Mouse (Mus musculus) heart, adult 2 months (tissue): ENCODE results near the gene Ddx18. TPM values are rescaled to one million over a fixed set of nuclear protein-coding genes. Genes with fewer than 3 reads are reported as not detected.

Experiments
- DNase-seq, 2 experiments: peaks; one replicate each; pipeline ENCODE4 v3.0.0; 2021
- H3K27ac ChIP-seq: fragments of 200-600 bp; 2 replicates; pipeline ENCODE4 v1.8.1; 2022
- H3K27me3 ChIP-seq: fragments of 200-500 bp; 2 replicates; pipeline ENCODE4 v1.6.1; 2012; ENCODE audit warnings: mild to moderate bottlenecking, low read length, inconsistent platforms, mixed read lengths; ENCODE audit not compliant: control insufficient read depth, insufficient read depth
- H3K36me3 ChIP-seq: fragments of 200-500 bp; 2 replicates; pipeline ENCODE4 v1.6.1; 2012; ENCODE audit warnings: low read length, inconsistent platforms; ENCODE audit not compliant: control insufficient read depth, insufficient read depth
- H3K4me1 ChIP-seq: fragments of 200-500 bp; 2 replicates; pipeline ENCODE4 v1.6.1; 2011; ENCODE audit warnings: low read length; ENCODE audit not compliant: control insufficient read depth, insufficient read depth
- H3K4me3 ChIP-seq: fragments of 200-600 bp; 2 replicates; pipeline ENCODE4 v1.8.1; 2022
- H3K79me2 ChIP-seq: fragments of 200-500 bp; replicated peaks from 2 replicates; pipeline ENCODE4 v1.6.1; 2012; ENCODE audit warnings: mild to moderate bottlenecking, inconsistent platforms, low read length, moderate library complexity, mixed read lengths; ENCODE audit not compliant: control insufficient read depth, insufficient read depth
- H3K9ac ChIP-seq: fragments of 200-500 bp; 2 replicates; pipeline ENCODE4 v1.6.1; 2012; ENCODE audit warnings: low read depth, mild to moderate bottlenecking, control low read depth, inconsistent platforms, low read length, mixed read lengths
- CTCF ChIP-seq: fragments of 200-600 bp; IDR thresholded peaks from 2 replicates; pipeline ENCODE4 v1.8.1; 2022; ENCODE audit warnings: antibody characterized with exemption, mild to moderate bottlenecking, moderate library complexity
- EP300 ChIP-seq: fragments of 200-500 bp; IDR thresholded peaks from 2 replicates; pipeline ENCODE4 v1.6.1; 2011; ENCODE audit warnings: low read depth, low read length, control low read depth; ENCODE audit not compliant: insufficient read depth
- POLR2A ChIP-seq: fragments of 200-500 bp; IDR thresholded peaks from 2 replicates; pipeline ENCODE4 v1.6.1; 2011; ENCODE audit warnings: mild to moderate bottlenecking, low read depth, low read length, control low read depth; ENCODE audit not compliant: insufficient read depth
- WGBS: fragments of 180-500 bp; shearing (Covaris S2); methylation state at CpG from one replicate; pipeline ENCODE4 v1.1.7; 2018; 5-methylcytosine and 5-hydroxymethylcytosine counted together
- intact Hi-C: fragments of 180-260 bp; cut with DNase I; formaldehyde crosslinking; loops from one replicate; pipeline ENCODE4 v1.15.1; 2025
- polyA plus RNA-seq: library from polyadenylated mRNA; depleted of rRNA; stranded (reverse); fragments of >200 nt; gene quantifications from 2 replicates; pipeline ENCODE4 v1.2.3, GENCODE M21; 2012
- total RNA-seq, 2 experiments: library from RNA; stranded (reverse); gene quantifications; 2 replicates each; pipeline ENCODE4 v1.2.3; 2021

The Ddx18 gene
- total and polyA plus RNA-seq, 3 experiments: 18.1 to 21.3 (median 19.1) TPM

DNA sequence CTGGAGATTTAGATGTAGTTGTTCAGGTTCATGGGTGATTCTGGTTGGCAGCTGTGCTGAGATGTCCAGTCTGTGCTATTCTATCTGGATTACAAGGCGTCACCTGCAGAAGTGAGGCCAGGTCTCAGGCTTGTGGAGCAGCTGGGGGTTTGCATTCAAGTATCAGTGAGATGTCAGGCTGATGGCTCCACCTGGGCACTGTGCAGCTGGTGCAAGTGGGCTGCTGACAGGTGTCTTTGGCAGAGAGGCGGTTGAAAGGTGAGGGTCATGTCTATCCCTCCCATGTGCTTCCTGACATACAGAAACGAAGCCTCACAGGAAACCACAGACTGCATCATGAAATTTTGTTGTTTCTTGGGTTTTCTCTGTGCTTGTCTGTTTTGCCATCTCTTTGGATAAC lies 30.6 kb upstream of the Ddx18 start:
- H3K4me3 ChIP-seq: no peak overlapping the region
- H3K27ac ChIP-seq: no peak overlapping the region
- intact Hi-C loops: no loop called here
- whole genome bisulfite sequencing: 42% methylated on average over 3 of the region's 3 CpGs
- H3K79me2 ChIP-seq: no peaks in the 10 kb centered on the region
- DNase-seq: no peak
- TF ChIP-seq EP300: no peak
- no peak for TF ChIP-seq CTCF
- no peak for TF ChIP-seq POLR2A
- no peaks in the 10 kb centered on the region for H3K27me3 ChIP-seq
- no peak overlapping the region for H3K9ac ChIP-seq
- no peaks in the 10 kb centered on the region for H3K4me1 ChIP-seq
- no peaks in the 10 kb centered on the region for H3K36me3 ChIP-seq

DNA sequence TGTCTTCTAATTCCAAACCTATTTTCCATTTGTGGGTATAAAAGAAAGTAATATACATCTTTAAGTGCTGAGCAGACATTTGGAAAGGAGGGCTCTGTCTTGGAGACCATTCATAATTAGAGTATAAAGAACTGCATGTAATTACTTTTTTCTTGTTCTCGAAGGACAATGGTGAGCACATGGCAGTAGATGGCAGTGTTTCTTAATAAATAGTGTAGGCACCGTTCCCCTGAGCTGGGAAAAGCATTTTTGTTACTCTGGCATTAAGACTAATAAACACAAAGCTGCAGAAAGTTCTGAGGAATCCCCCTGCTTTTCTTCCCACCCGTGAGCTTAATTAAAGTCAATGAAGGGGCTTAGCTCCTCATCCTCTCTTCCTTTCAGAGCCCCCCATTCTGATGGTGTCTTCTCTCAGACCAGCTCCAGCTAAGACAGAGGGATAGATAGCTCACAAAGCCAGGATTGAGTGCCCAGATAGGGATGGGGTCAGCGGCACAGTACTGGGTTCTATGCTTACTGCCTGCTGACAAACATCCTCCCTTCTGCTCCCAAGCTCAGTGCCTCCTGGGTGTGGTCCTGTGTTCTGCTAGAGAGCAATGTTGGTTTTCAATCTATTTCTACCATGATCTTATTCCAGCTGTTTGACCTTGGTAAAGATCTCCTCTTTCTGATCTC lies 29.3 kb upstream of the Ddx18 start:
- Histone ChIP-seq H3K27me3 (no peaks in the 10 kb centered on the region), H3K79me2 (no peaks in the 10 kb centered on the region), H3K36me3 (no peaks in the 10 kb centered on the region), H3K27ac (no peak overlapping the region), H3K4me3 (no peak overlapping the region), H3K9ac (no peak overlapping the region), H3K4me1 (no peaks in the 10 kb centered on the region)
- TF ChIP-seq POLR2A (no peak), CTCF (peak; percentile 55), EP300 (no peak)
- WGBS: 25% methylated on average over 4 of the region's 4 CpGs
- DNase-seq: no peak
- intact Hi-C loops: no loop called here

DNA sequence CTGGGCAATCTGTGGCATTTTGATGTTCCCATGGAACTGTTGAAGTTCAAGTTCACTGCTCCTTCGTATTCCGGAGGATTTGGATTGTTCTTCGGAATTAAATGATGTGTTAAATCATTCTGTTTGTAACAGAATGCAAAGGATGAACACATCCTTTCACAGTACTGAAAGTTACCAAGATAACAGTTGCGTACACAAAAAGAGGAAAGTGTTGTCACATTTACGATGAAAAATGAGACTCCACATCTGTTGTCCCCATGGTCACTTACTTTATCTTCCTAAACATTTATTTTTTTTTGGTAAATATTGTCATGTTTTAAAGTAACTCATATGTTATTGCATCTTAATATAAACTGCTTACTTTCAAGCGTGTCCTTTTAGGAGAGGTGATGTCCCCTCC lies 17.0 kb upstream of the Ddx18 start:
- 70% methylated on average over 6 of the region's 6 CpGs for WGBS
- TF ChIP-seq CTCF: no peak
- no peak for TF ChIP-seq POLR2A
- TF ChIP-seq EP300: no peak
- H3K27ac ChIP-seq: no peak overlapping the region
- H3K4me3 ChIP-seq: no peak overlapping the region
- no peaks in the 10 kb centered on the region for H3K4me1 ChIP-seq
- intact Hi-C loops: no loop called here
- DNase-seq: no peak
- H3K36me3 ChIP-seq: no peaks in the 10 kb centered on the region
- no peaks in the 10 kb centered on the region for H3K79me2 ChIP-seq
- no peak overlapping the region for H3K9ac ChIP-seq
- no peaks in the 10 kb centered on the region for H3K27me3 ChIP-seq

DNA sequence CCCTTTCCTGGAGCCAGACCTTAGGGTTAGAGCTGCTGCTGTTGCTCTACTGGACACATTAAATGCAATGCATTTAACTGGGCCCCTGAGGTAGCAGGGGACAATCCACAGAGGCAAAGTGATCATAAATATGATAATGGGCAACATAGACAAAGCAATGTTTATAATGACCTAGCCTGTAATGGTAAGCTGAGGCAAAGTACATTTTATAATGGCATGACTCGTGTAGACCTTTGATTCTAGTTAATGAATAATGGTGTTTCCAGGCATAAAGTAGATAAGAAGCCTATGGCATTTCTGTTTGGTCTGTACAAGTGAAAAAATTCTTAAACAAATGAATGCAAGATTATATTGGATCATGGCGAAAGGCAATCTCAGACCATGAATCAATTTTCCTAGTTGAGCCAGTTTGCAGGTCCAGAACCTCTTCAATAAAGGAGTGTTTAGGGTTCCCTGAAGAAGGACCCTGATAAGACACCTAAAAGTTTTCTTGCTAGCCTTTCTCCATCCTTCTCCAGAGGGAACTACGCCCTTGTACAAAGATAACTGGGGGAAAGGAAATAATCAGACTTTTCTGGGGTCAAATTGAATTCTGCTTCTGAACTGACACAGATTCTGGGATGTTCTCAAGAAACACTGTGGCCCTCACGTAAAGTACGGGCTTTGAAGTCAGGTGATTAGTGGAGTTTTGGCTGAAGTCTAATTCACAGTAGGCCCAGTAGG lies 13.5 kb upstream of the Ddx18 start:
- no peaks in the 10 kb centered on the region for H3K79me2 ChIP-seq
- no peak for DNase-seq
- H3K4me3 ChIP-seq: no peak overlapping the region
- no peaks in the 10 kb centered on the region for H3K27me3 ChIP-seq
- 77% methylated on average over 5 of the region's 5 CpGs for WGBS
- no peaks in the 10 kb centered on the region for H3K4me1 ChIP-seq
- TF ChIP-seq POLR2A (no peak), EP300 (no peak), CTCF (no peak)
- H3K36me3 ChIP-seq: no peaks in the 10 kb centered on the region
- no peak overlapping the region for H3K9ac ChIP-seq
- intact Hi-C loops: no loop called here
- H3K27ac ChIP-seq: no peak overlapping the region

DNA sequence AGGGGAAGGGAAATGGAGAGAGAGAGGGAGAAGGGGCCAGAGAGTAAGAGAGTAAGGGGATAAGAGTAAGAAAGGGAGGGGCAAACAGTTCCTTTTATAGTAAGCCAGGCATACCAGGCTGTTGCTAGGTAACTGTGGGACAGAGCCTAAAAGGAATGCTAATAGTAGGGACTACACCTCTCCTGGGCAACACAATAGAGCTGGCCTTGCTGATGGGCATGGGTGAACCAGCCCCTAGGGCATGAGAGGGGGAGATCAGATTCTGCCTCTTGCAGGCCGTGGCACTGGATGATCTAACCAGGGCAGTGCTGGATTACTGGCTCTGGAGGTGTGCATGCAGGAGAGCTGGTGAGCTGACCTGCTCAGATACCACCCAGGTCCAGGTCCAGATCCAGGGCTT lies 9.7 kb upstream of the Ddx18 start:
- Histone ChIP-seq H3K36me3 (no peaks in the 10 kb centered on the region), H3K9ac (no peak overlapping the region), H3K27me3 (no peaks in the 10 kb centered on the region), H3K4me3 (no peak overlapping the region), H3K4me1 (no peaks in the 10 kb centered on the region), H3K79me2 (no peaks in the 10 kb centered on the region), H3K27ac (no peak overlapping the region)
- intact Hi-C loops: no loop called here
- DNase-seq: no peak
- TF ChIP-seq EP300 (no peak), CTCF (no peak), POLR2A (no peak)
- 50% methylated on average over 1 of the region's 1 CpGs for WGBS

DNA sequence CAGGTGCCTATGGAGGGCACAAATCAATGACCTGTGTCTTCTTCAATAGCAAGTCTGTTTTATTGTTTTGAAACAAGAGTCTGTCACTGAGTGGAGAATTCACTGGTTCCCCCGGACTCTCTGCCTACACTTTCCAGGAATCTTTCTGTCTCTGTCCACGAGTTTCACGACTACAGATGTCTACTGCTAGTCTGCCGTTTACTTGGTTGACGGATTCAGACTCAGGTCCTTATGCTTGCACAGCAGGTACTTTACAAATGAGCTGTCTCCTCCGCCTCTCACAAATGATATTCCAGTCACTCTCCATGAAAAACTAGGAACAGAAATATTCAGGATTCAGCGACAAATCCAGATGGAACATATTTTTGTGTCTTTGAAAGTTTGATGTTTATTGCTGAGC lies 2.7 kb upstream of the Ddx18 start:
- 77% methylated on average over 7 of the region's 7 CpGs for WGBS
- Histone ChIP-seq H3K4me3 (no peak overlapping the region), H3K27ac (no peak overlapping the region), H3K4me1 (peaks cover 3% of the 10 kb centered on the region), H3K9ac (no peak overlapping the region), H3K36me3 (peaks cover 3% of the 10 kb centered on the region; the same call in 1 of the 2 replicates), H3K27me3 (no peaks in the 10 kb centered on the region), H3K79me2 (no peaks in the 10 kb centered on the region)
- TF ChIP-seq EP300 (no peak), POLR2A (no peak), CTCF (no peak)
- DNase-seq: no peak
- intact Hi-C loops: no loop called here
